Mouse (Mus musculus): Measurements from ENCODE around the gene Yap1. TPM values are rescaled to one million over a fixed set of nuclear protein-coding genes. Genes with fewer than 3 reads are reported as not detected.

Gene Yap1
- total RNA-seq, 2 experiments from 2014 or later, result 15.7 to 17.3 TPM

DNA sequence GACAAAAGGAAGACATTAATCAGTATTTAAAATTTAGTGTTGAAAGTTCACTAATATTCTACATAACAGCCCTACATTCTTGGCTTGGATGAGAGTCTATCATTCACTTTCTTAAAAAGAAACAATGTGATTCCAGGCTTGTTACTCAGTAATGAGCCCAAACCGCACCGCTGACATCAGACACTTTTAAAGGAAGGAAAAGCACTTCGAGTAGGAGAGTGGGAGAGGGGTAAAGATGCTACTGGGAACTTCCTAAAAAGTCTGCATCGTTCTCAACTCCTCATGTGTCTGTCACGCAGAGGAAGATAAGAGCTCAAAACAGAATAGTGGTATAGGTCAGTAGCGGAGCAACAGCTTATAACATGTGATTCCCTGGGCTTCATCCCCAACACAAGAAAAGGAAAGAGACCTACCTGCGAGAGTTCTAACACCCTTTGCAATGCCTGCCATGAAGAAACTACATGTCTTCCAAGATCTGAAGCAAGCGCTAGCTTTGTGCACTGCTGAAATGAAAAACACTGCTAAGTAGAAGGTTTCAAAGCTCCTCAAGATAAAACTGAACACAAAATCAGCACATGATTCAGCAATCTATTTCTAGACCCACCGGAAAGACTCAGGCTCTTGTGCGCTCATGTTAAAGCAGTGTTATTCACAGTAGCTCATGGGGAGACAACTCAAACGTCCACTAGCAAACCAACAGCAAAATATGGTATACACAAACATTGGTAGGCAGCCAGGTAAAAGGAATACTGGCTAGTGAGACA is 25.1 kb downstream of the Yap1 start:
- intact Hi-C loops (cut with DNase I), result no loop called here
- DNase-seq (ENCODE audit: low spot score in 2 of 2), result peak; percentile 11 to 26

DNA sequence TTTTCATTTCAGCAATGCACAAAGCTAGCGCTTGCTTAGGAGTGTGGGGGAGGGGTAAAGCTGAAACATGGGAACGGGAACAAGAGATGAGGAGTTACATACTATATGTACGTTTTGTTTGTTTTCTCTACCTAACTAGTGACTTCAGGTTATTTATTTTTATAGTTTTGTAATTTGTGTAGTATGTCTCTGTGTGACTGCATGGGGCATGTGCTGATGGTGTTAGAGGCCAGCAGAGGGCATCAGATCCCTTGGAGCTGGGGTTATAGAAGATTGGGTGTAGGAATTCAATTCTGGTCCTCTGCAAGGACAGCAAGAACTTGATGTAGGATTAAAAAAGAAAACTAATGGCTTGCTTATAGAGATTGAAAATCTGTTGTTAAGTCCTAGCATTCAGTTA is 25.9 kb downstream of the Yap1 start:
- intact Hi-C loops (cut with DNase I), result no loop called here
- DNase-seq (ENCODE audit: low spot score in 2 of 2), result no peak

GRCm38 (mm10) chr9:7977587-7977986 is 26.8 kb downstream of the Yap1 start:
- intact Hi-C loops (cut with DNase I), result no loop called here
- DNase-seq (ENCODE audit: low spot score in 2 of 2), result no peak

GRCm38 (mm10) chr9:7971993-7972392 is 32.4 kb downstream of the Yap1 start:
- intact Hi-C loops (cut with DNase I), result no loop called here
- DNase-seq (ENCODE audit: low spot score in 2 of 2), result no peak

DNA sequence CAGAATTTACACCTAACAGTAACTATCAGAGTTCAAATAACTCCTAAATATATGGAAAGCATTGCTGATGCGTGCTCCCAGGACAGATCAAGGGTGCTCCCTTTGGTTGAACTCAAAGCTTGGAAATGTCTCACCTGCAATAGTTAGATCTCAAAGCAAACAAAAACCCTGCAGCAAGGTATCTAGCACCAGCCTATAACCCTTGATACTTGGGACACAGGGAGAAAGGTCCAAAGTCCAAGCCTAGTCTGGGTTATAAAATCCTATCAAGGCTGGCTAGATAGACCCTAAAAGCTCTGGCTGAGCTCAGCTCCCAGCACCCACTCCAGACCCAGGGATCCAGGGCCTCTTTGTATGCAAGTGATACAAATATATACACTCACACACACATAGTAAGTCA is 36.4 kb downstream of the Yap1 start:
- DNase-seq (ENCODE audit: low spot score in 2 of 2), result no peak
- intact Hi-C loops (cut with DNase I), result no loop called here

DNA sequence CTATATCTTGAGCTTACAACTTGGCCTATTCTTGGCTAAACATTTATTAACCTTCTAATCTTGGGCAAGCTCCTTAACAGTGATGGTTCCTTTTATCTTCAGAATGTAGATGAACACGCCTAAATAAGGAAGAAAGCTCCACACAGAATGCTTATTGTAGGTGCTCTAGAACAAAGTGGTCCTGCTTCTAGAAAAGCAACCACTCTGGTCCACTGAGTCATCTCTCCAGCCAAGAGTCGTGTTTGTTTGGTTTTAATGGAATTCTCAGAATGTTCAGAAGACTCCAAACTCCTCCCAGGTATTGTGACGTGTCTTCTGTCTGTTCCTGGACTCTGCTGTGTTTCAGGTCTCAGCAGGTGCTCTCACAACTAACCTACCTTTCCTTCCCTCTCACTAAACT is 38.8 kb downstream of the Yap1 start:
- intact Hi-C loops (cut with DNase I), result no loop called here
- no peak for DNase-seq (ENCODE audit: low spot score in 2 of 2)

GRCm38 (mm10) chr9:7963867-7964266 is 40.5 kb downstream of the Yap1 start:
- no peak for DNase-seq (ENCODE audit: low spot score in 2 of 2)
- intact Hi-C loops (cut with DNase I), result no loop called here

GRCm38 (mm10) chr9:7962915-7963314 is 41.5 kb downstream of the Yap1 start:
- intact Hi-C loops (cut with DNase I), result no loop called here
- no peak for DNase-seq (ENCODE audit: low spot score in 2 of 2)

DNA sequence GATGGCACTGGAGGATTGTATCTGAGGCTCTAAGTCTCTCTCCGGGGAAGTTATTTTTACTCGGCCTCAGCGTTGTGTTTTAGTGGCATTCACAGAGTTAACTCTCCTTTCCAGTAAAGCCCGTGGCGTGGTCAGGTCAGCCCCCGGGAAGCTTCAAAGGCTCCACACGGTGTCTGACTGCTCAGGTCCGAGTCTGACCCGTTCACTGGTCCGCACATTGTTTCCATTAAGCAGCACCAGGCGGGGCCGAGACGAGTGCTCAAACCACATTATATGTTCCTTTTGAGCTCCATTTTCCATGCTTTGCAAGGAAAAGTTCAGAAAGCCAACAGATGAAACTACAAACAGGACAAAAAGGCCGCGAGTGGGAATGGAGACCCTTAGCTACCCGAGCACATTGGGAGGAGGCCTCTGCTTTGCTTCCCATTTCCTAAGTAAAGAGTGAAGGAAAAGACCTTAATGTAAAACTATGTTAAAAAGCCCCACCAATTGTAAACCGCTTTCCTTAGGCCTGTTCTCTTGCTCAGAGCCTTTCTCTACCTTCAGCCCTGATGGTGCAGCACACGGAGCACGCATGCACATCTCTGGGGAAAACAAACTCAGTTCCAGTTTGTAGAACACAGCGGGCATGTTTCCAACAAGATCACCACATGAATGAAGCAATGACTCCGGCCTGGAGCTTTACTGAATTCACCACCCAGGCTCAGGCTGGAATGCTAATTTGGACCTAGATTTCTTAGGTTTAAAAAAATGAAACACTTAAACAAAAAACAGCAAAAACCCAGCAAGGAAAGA is 42.8 kb downstream of the Yap1 start:
- intact Hi-C loops (cut with DNase I), result no loop called here
- DNase-seq (ENCODE audit: low spot score in 2 of 2), result peak in 1 of 2 experiments; percentile 40

- peak; percentile 52 to 65 for DNase-seq (ENCODE audit: low spot score in 2 of 2)
- intact Hi-C loops (cut with DNase I), result no loop called here
Measured at GRCm38 (mm10) chr9:7960382-7960781, 44.0 kb downstream of the Yap1 start.

- no peak for DNase-seq (ENCODE audit: low spot score in 2 of 2)
- intact Hi-C loops (cut with DNase I), result no loop called here
Measured at GRCm38 (mm10) chr9:7959301-7959700, 45.1 kb downstream of the Yap1 start.

DNA sequence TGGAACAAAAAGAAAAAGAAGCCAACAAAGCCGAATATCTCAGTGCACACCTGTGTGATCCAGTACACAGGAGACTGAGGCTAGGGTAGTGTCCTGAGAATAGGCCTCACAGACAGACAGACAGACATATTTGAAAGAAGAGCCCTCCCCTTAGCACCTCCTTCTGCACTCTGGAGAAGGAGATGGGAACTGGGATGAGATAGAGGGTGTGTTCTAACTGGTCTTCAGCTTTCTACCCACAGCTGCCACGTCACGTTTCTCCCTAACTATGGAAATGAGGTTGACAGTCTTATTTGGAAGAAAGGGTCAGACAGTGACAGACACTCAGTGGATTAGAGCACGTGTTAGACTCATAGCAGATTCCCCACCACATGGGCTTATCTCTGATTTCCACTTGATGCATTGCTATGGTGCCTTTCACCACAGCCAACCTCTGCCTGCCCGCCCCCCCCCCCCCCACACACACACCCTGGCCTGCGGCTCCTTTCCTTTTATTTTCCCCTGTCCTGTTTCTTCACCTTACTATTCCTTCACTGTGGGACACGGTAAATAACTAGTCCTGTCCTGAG is 46.3 kb downstream of the Yap1 start:
- DNase-seq (ENCODE audit: low spot score in 2 of 2), result no peak
- intact Hi-C loops (cut with DNase I), result no loop called here

DNA sequence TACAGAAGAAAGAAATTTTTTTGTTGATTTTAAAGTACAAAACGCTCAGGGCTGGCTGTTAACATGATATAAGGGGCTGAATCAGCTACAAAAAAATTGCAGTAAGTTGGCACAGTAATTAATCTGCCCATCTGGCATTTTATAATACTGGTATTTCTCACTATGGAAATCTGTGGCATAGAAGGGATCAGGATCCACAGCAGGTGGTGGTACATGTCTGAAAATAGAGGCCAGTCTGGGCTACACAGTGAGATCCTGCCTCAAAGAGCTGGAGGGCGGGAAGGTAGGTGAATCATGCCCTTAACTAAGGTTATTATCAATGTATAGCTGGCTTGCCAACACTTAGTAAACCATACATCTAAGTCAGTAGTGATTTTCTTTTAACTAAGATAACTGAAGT is 47.0 kb downstream of the Yap1 start:
- intact Hi-C loops (cut with DNase I), result no loop called here
- DNase-seq (ENCODE audit: low spot score in 2 of 2), result no peak

DNA sequence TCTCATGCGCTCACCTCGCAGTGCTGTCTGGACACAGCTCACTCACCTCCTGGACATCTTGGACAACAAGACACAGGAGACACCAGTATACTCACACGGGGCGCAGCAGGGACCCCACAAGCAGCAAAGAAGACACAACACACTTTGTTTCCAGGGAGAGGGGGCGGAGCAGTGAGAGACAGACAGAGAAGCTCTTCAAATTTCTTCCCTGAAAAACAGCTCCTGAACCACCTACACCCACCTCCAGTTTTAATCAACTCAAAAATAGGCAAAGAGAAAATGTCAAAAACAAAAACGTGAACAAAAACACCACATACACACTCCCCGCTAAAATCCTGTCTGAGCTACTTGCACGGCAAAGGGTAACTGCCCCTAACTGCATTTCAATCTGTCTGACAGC is 48.0 kb downstream of the Yap1 start:
- no peak for DNase-seq (ENCODE audit: low spot score in 2 of 2)
- intact Hi-C loops (cut with DNase I), result no loop called here

GRCm38 (mm10) chr9:7952886-7953285 is 51.5 kb downstream of the Yap1 start:
- no peak for DNase-seq (ENCODE audit: low spot score in 2 of 2)
- intact Hi-C loops (cut with DNase I), result no loop called here

DNA sequence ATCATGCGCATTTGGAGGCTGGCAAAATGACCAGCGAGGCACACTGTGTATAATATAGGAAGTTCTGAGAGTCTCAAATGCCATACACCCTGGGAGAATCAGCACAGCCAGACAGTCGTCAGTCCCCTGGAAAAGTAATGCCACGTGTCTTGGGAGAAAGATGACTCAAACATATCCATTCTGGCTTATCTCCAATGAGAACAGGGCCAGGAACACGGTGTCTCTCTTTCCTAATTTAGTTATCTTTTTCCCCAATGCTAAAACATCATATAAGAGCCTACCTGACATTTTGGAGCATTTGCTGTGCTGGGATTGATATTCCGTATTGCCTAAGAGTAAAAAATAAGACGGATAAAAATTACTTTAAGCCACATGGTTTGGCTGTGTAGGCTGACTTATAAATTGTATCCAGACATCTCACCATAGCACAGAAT is 54.2 kb downstream of the Yap1 start:
- intact Hi-C loops (cut with DNase I), result no loop called here
- peak; percentile 61 to 81 for DNase-seq (ENCODE audit: low spot score in 2 of 2)

GRCm38 (mm10) chr9:7947946-7948345 is 56.5 kb downstream of the Yap1 start:
- intact Hi-C loops (cut with DNase I), result no loop called here
- DNase-seq (ENCODE audit: low spot score in 2 of 2), result no peak

GRCm38 (mm10) chr9:7943796-7944462 is 60.5 kb downstream of the Yap1 start:
- intact Hi-C loops (cut with DNase I), result no loop called here
- no peak for DNase-seq (ENCODE audit: low spot score in 2 of 2)

GRCm38 (mm10) chr9:7942701-7943100 is 61.7 kb downstream of the Yap1 start:
- DNase-seq (ENCODE audit: low spot score in 2 of 2), result no peak
- intact Hi-C loops (cut with DNase I), result no loop called here

- intact Hi-C loops (cut with DNase I), result no loop called here
- DNase-seq (ENCODE audit: low spot score in 2 of 2), result no peak
Measured at GRCm38 (mm10) chr9:7940075-7940474, 64.3 kb downstream of the Yap1 start.

All from left cerebral cortex, postnatal 14 days (tissue).